Mouse (Mus musculus) MEL (cell line): ENCODE data around the gene Xlr5c.
"Not testable (repeated sequence)": the region's sequence is repeated elsewhere in the genome, so short reads cannot be mapped to it uniquely, and the experiment has no call there.

ENCODE experiments used
- CTCF ChIP-seq, 3 experiments: IDR thresholded peaks in 2 of 3; conservative IDR thresholded peaks in 1 of 3; 2 replicates each; pipeline ENCODE4 v1.5.1; 2011 to 2012; ENCODE audit warnings: low read length in 3 of 3, low read depth in 2 of 3, mild to moderate bottlenecking in 2 of 3, improper control_type of control experiment in 1 of 3, inconsistent platforms in 1 of 3, mixed read lengths in 1 of 3, moderate library complexity in 1 of 3; ENCODE audit not compliant: control insufficient read depth in 1 of 3, insufficient read depth in 1 of 3, poor library complexity in 1 of 3, severe bottlenecking in 1 of 3
- NRF1 ChIP-seq: IDR thresholded peaks from 2 replicates; pipeline ENCODE4 v1.6.1; 2014; ENCODE audit warnings: low read depth, mild to moderate bottlenecking, inconsistent platforms, low read length, improper control_type of control experiment, moderate library complexity; ENCODE audit not compliant: poor library complexity, insufficient read depth, severe bottlenecking
- ZMIZ1 ChIP-seq: IDR thresholded peaks from 2 replicates; pipeline ENCODE4 v1.6.1; 2012; ENCODE audit warnings: low read depth, mild to moderate bottlenecking, inconsistent platforms, low read length, improper control_type of control experiment, moderate library complexity

DNA sequence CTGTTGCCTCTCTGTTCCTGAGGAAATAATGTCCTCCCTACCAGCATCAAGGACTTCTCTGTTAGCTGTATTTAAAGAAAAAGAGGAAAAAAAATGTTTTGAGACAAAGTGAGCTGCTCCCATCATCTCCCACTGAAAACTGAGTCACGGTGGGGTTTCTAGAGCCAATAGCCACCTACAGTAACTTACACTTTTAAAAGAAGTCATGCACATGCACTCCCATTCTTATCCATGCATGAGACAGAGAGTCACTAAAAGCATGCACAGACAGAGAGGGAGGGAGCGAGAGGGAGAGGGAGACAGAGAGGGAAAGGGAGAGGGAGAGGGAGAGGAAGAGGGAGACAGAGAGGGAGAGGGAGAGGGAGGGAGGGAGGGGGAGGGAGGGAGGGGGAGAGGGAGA, 30.3 kb downstream of the Xlr5c start:
- not testable (repeated sequence) for TF ChIP-seq ZMIZ1; CTCF (IDR thresholded peaks at IDR 0.05 in 2 of 3, conservative IDR thresholded peaks at IDR 0.05 in 1 of 3; ENCODE audit: control insufficient read depth in 1 of 3, insufficient read depth in 1 of 3, low read depth in 2 of 3, low read length in 3 of 3, poor library complexity in 1 of 3, severe bottlenecking in 1 of 3); NRF1
